In the genomic region with DNA sequence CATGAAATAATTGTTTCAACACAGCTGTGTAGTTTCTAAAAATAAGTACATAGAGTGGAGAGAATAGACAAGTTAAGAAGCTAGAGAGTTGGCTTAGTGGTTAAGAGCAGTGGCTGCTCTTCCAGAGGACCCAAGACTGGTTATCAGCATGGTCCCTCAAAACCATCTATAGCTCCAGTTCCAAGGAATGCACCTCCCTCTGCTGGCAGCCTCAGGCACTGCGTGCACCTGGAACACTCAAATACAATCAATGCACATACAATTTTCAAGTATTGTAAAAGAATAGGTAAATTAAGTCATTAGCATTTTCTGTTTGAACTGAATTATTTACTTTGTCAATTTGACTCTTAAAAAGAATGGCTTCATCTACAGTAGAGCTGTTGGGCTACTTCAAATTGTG, we compare ENCODE assay signal across 8 mouse cellular contexts.
A peak's percentile ranks its signal among the peaks of the same experiment; 100 is the strongest.
DNase-seq lines count a peak whose midpoint lies in the region; ATAC-seq lines count a peak whose summit lies in the region.

No protein-coding gene starts in this region.

- peak; percentile 42 for DNase-seq in adrenal gland, adult 2 months
- DNase-seq in adrenal gland, adult 8-10 months = no peak
- peak; percentile 37 for DNase-seq in midbrain, embryonic 14.5 days
- DNase-seq in midbrain, embryonic 11.5 days (ENCODE audit: low spot score, missing footprints) = no peak
- peak; percentile 32 for DNase-seq in embryo, embryonic 11 days
- peak; percentile 63 for DNase-seq in lung, postnatal 14 days
- no peak for DNase-seq in gastrocnemius, adult 18-20 months (ENCODE audit: low spot score)
- no peak for DNase-seq in ovary, postnatal 10 days (ENCODE audit: low spot score)

- no peak overlapping the region for H3K4me2 ChIP-seq in midbrain, embryonic 14.5 days (ENCODE audit: low read length)
- no peak overlapping the region for H3K4me2 ChIP-seq in midbrain, embryonic 11.5 days

- no peaks in the 10 kb centered on the region for H3K36me3 ChIP-seq in midbrain, embryonic 14.5 days (ENCODE audit: control insufficient read depth, insufficient read depth, low read length)
- H3K36me3 ChIP-seq in midbrain, embryonic 11.5 days (ENCODE audit: control insufficient read depth, insufficient read depth, low read length) = no peaks in the 10 kb centered on the region

- 80% methylated on average over 1 of the region's 1 CpGs for WGBS in midbrain, embryonic 14.5 days
- WGBS in midbrain, embryonic 11.5 days = 79% methylated on average over 1 of the region's 1 CpGs

- H3K27me3 ChIP-seq in midbrain, embryonic 14.5 days (ENCODE audit: control insufficient read depth, insufficient read depth, low read length) = no peaks in the 10 kb centered on the region
- H3K27me3 ChIP-seq in midbrain, embryonic 11.5 days (ENCODE audit: control insufficient read depth, insufficient read depth, low read length) = no peaks in the 10 kb centered on the region

- no peak overlapping the region for H3K4me3 ChIP-seq in midbrain, embryonic 14.5 days (replicated peaks; ENCODE audit: low read depth, low read length)
- no peak overlapping the region for H3K4me3 ChIP-seq in midbrain, embryonic 11.5 days (ENCODE audit: low read depth, low read length)

- H3K27ac ChIP-seq in midbrain, embryonic 14.5 days (replicated peaks; ENCODE audit: low read depth, low read length) = no peak overlapping the region
- no peak overlapping the region for H3K27ac ChIP-seq in midbrain, embryonic 11.5 days (ENCODE audit: low read depth, low read length)

- no peak overlapping the region for H3K9ac ChIP-seq in midbrain, embryonic 14.5 days (replicated peaks; ENCODE audit: low read length)
- no peak overlapping the region for H3K9ac ChIP-seq in midbrain, embryonic 11.5 days (ENCODE audit: low read length)

- ATAC-seq in midbrain, embryonic 14.5 days (ENCODE audit: low FRiP score, low TSS enrichment) = no peak
- ATAC-seq in midbrain, embryonic 11.5 days (ENCODE audit: low FRiP score) = no peak

- peaks cover 25% of the 10 kb centered on the region for H3K4me1 ChIP-seq in midbrain, embryonic 14.5 days (ENCODE audit: control insufficient read depth, insufficient read depth, low read length)
- peaks cover 23% of the 10 kb centered on the region for H3K4me1 ChIP-seq in midbrain, embryonic 11.5 days (ENCODE audit: control insufficient read depth, insufficient read depth, low read length)

- H3K9me3 ChIP-seq in midbrain, embryonic 14.5 days (ENCODE audit: control insufficient read depth, low read length) = no peaks in the 10 kb centered on the region
- H3K9me3 ChIP-seq in midbrain, embryonic 11.5 days (ENCODE audit: control insufficient read depth, low read length) = no peaks in the 10 kb centered on the region

Comparison
In these comparisons a context has a peak if more than half of its experiments do, and no peak if none do; other contexts are left out.
1. DNase-seq: peak in adrenal gland, adult 2 months (single experiment), midbrain, embryonic 14.5 days (single experiment), embryo, embryonic 11 days (single experiment) and lung, postnatal 14 days (single experiment); none in adrenal gland, adult 8-10 months (single experiment), midbrain, embryonic 11.5 days (single experiment), gastrocnemius, adult 18-20 months (single experiment) and ovary, postnatal 10 days (single experiment).